Mouse (Mus musculus): ENCODE measurements around the gene Rpl6.
A peak's percentile ranks its signal among the peaks of the same experiment; 100 is the strongest.
"Not testable (repeated sequence)": the region's sequence is repeated elsewhere in the genome, so short reads cannot be mapped to it uniquely, and the experiment has no call there.

Rpl6 gene

GRCm38 (mm10) chr5:121196764-121197163 is 7.5 kb upstream of the Rpl6 start:
- DNase-seq (ENCODE audit: low read depth, low spot score): no peak

DNA sequence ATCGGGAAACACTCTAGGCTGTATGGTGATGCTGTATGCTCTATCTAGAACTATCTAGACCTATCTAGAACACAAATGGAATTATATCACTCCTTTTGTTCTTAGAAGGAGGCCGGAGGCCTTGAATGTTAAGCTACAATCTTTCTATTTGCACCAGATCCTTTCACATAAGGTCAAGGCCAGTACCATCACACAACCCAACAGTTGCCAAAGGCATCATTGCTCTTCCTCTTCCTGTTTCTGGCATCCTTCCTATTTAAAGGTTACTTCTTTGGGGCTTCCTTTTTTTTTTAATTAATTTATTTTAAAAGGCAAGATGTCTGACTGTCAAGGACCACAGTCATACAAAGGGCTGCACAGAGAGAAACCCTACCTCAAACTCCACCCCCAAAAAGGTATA is 6.9 kb upstream of the Rpl6 start:
- DNase-seq (ENCODE audit: low read depth, low spot score): no peak

DNA sequence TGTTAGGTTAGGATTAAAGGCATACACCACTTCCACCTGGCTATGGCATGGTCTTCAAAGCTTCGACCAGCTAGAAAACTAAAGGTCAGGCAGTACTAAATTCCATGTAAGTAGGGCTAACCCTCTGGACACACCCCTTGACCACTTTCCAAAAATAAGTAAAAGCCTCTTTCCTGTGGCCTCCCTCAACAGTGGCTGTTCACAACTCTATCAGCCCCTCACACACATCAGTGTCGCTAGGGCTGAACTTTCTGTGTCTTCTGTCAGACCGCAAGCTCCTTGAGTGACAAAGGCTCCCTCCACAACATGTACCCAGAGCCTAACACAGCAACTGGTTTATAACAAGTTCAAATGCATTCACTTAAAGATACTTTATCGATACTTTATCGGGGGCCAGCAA is 5.9 kb upstream of the Rpl6 start:
- DNase-seq (ENCODE audit: low read depth, low spot score): no peak

DNA sequence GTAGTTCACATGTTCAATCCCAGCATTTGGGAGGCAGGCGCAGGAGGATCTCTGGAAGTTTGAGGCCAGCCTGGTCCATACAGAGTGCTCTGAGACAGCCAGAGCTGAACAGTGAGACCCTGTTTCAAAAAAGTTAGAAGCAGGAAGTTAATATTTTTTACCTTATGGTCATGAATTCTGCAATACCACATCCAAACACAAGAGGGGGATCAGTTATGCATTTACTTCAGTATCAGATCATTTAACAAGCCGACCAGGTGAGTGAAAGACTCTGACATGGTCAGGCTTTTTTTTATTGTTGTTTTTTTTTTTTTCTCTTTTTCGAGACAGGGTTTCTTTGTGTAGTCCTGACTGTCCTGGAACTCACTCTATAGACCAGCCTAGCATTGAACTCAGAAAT is 2.5 kb upstream of the Rpl6 start:
- peak; percentile 90 for DNase-seq (ENCODE audit: low read depth, low spot score)

GRCm38 (mm10) chr5:121202467-121202866 is 1.8 kb upstream of the Rpl6 start:
- peak; percentile 51 for DNase-seq (ENCODE audit: low read depth, low spot score)

DNA sequence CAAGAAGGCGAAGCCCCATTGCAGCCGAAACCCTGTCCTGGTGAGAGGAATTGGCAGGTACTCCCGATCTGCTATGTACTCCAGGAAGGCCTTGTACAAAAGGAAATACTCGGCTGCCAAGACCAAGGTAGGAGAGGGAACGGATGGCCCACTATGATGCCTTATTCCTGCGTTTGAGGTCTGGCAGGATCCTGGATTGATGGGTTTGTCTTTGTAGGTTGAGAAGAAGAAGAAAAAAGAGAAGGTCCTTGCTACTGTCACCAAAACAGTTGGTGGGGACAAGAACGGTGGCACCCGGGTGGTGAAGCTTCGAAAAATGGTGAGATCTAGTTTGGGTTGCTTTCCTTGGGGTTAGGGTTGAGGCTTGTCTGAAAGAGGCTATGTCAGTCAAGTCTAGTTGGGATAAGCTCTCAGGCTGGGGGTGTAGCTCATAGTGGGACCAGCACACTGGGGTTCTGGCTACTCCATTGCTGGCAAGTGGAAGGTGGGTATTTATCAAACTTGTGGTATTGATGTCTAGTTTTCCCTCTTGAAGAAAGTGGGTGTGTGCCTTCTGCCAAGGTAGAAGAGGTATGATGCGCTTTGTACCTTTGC is 1.4 kb downstream of the Rpl6 start:
- not testable (repeated sequence) for DNase-seq (ENCODE audit: low read depth, low spot score)

GRCm38 (mm10) chr5:121206540-121206939 is 2.3 kb downstream of the Rpl6 start:
- no peak for DNase-seq (ENCODE audit: low read depth, low spot score)

- no peak for DNase-seq (ENCODE audit: low read depth, low spot score)
Observed at GRCm38 (mm10) chr5:121206984-121207383, 2.7 kb downstream of the Rpl6 start.

- no peak for DNase-seq (ENCODE audit: low read depth, low spot score)
Observed at GRCm38 (mm10) chr5:121209755-121210600, 5.7 kb downstream of the Rpl6 start.

GRCm38 (mm10) chr5:121210601-121210924 is 6.3 kb downstream of the Rpl6 start:
- no peak for DNase-seq (ENCODE audit: low read depth, low spot score)

DNA sequence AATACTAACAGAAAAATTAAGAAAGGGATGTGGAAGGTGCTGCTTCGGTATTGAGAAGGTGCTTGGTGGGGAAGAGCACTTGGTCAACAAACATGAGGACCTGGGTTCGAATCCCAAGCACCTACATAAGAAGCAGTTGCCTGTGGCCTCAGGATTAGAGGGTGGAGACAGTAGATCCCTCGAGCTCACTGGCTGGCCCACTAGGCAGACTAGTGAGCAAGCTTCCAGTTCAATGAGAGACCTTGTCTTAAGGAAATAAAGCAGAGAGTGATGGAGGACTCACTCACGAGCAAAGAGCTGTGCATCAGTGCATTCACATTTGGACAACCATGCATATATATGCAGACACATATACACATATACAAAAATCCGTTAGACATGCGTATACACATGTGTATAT is 7.8 kb downstream of the Rpl6 start:
- DNase-seq (ENCODE audit: low read depth, low spot score): no peak

DNA sequence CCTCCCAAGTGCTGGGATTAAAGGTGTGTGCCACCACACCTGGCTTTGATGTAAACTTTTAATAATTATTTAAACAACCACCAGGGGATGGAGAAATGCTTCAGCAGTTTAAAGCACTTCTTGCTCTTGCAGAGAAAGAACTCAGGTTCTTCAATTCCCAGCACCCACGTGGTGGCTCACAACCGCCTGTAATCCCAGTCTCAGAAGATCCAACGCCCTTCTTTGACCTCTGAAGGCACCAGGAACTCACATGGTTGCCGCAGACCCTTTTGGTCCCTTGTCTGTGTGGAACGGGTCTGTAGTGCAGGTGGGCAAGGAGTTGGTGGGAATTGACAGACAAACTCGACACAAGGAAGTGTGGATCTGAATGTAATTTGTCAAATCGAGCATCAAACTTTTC is 10.4 kb downstream of the Rpl6 start:
- no peak for DNase-seq (ENCODE audit: low read depth, low spot score)

- DNase-seq (ENCODE audit: low read depth, low spot score): peak; percentile 67
Observed at GRCm38 (mm10) chr5:121215380-121216125, 11.3 kb downstream of the Rpl6 start.

- DNase-seq (ENCODE audit: low read depth, low spot score): no peak
Observed at GRCm38 (mm10) chr5:121216126-121216446, 11.8 kb downstream of the Rpl6 start.

GRCm38 (mm10) chr5:121216584-121217312 is 12.5 kb downstream of the Rpl6 start:
- not testable (repeated sequence) for DNase-seq (ENCODE audit: low read depth, low spot score)

- no peak for DNase-seq (ENCODE audit: low read depth, low spot score)
Observed at GRCm38 (mm10) chr5:121217313-121217634, 13.0 kb downstream of the Rpl6 start.

- peak; percentile 63 for DNase-seq (ENCODE audit: low read depth, low spot score)
Observed at GRCm38 (mm10) chr5:121219190-121219589, 14.9 kb downstream of the Rpl6 start.

- DNase-seq (ENCODE audit: low read depth, low spot score): peak; percentile 96
Observed at GRCm38 (mm10) chr5:121219980-121220731, 15.9 kb downstream of the Rpl6 start, which contains the start of gene Hectd4. Gene Hectd4 (plus strand): TSS chr5:121220219.

DNA sequence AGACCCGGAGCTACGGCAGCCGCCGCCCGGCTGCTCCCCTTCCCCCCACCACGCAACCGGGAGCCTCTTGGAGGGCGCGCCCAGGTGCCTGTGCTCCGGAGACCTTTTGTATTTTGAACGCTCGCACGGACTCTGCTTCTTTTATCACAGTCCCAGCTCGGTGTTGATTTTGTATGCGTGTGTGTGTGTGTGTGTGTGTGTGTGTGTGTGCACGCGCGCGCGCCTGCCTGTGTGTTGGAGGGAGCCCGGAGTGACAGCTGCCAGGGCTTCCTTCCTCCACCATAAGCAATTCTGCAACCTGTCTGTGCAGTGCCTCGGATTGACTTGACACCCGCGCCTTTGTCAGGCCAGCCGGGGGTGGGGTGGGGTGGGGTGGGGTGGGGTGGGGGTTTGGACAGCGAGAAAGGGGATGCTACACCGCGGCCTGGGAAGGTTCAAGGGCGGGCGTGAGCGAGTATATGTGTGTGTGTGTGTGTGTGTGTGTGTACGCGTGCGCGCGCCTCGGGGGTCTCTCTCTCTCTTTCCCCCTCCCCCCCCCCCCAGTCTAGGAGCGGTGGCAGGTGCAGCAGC is 16.5 kb downstream of the Rpl6 start:
- peak; percentile 68 for DNase-seq (ENCODE audit: low read depth, low spot score)

DNA sequence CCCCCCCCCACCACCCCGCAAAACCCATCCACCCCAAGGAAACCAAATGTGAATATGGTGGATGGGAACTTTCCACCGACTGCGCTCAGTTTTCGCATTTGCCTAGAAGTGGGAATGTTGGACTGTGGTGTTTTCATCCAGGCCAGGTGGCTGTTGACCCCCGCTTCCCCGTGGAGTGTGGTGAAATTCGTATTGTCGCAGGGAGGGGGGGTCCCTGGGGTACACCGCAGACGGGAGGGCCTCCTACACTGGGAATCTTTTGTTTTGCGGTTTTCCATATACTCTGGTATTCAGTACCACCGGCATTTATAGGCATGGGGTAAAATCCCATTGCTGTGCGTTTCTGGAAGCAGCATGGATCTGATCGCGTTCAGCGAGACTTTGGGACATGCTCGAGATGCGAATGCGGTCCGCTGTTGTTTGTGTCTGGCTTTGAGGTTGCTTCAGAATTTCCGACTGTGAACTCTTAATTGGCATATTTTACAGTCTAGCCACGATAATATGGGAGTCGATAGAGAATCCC is 17.1 kb downstream of the Rpl6 start:
- DNase-seq (ENCODE audit: low read depth, low spot score): no peak

DNA sequence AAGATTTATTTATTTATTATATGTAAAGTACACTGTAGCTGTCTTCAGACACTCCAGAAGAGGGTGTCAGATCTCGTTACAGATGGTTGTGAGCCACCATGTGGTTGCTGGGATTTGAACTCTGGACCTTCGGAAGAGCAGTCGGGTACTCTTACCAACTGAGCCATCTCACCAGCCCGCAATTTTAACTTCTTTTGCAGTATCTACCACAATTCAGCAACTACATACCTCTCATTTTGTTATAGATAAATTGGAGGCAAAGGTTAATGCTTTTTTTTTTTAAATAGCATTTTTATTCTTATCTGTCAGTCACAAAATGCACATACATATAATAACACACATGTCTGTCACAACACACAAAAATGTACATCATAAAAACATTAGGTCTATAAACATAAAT is 19.7 kb downstream of the Rpl6 start:
- not testable (repeated sequence) for DNase-seq (ENCODE audit: low read depth, low spot score)

All from A20 (cell line).